Mouse (Mus musculus) adrenal gland, postnatal 0 days (tissue): ENCODE results near the gene Rps9. TPM values are rescaled to one million over a fixed set of nuclear protein-coding genes. Genes with fewer than 3 reads are reported as not detected.

Source experiments
- microRNA-seq: library from miRNA; unstranded; fragments of <30 nt; microRNA quantifications from one replicate; pipeline ENCODE4, GENCODE M21; 2016; ENCODE audit warnings: borderline replicate concordance; ENCODE audit not compliant: insufficient number of aligned reads
- polyA plus RNA-seq: library from polyadenylated mRNA; unstranded; fragments of >200 nt; fragmentation: Nextera tagmentation; extraction: Ambion mirVana; gene quantifications from 2 replicates; pipeline ENCODE4 v1.2.1, GENCODE M21; 2015

Rps9 gene
- 1,062 and 1,264 TPM in 2 replicates for polyA plus RNA-seq

DNA sequence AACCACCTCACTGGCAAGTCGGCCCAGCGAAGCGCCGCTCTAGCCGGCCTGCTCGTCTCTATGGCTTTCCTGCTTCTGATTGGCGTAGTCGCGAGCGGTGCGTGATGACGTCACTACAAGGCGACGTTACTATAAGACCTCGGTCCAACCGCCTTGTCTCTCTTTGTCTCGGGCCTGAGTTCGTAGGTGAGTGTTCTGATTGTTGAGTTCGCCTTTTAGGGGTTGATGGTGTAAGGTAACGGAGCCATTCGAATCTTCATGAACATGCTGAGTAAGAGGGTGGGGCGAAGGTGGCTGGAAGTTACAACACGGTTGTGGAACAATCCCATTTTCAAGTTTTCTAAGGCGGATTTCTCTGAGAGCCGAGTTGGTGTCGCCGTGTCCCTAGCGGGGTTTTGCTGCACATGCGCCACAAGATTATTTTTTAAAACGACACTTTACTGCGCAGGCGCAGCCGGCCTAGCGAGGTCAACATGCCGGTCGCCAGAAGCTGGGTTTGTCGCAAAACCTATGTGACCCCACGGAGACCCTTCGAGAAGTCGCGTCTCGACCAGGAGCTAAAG, at the start of gene Rps9:
Gene Rps9, plus strand, starts transcription at position 115 of the 563 bp plus-strand sequence.

DNA sequence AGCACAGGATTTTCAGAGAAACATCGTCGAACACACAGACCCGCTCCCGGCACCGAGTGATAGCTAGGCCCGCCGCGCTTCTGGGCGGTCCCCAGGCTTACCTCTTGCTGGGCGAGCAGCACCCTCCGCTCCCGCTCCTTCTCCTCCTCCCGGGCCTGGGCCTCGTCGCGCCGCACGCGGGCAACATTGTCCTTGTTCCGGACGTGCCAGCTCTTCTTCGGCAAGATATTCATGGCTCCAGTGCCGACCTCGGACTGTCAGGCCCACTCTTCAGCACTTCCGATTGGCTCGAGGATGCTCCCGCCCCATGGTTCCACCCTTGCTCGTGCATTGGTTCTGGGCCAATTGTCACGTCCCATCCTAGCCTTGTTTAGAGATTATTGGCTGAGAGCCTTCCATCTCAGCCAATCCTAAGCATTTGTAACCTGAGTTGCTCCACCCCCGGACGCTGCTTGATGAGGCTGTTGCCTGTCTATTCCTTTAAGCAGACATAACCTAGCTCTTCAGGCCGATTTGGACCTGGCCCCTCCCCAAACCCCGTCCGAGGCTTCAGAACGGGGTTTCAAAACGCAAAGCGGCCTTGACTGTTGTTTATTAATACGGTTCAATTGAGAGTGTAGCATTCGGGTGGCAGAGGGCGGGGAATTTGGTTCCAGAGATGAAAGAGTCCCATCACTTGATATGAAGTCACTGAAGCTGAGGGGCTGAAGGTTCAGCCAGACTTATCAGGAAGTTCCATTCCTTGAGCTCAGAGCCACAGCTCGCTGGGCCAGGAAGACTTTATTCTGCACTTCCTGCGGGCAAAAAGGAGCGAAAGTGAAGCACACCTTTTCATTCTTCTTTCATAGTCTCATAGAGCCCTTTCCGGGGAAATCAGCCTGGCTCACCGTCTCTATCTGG, 38.3 kb upstream of the Rps9 start, which contains the start of gene Leng1:
Gene Leng1, minus strand, starts transcription at position 626 of the 900 bp plus-strand sequence.

DNA sequence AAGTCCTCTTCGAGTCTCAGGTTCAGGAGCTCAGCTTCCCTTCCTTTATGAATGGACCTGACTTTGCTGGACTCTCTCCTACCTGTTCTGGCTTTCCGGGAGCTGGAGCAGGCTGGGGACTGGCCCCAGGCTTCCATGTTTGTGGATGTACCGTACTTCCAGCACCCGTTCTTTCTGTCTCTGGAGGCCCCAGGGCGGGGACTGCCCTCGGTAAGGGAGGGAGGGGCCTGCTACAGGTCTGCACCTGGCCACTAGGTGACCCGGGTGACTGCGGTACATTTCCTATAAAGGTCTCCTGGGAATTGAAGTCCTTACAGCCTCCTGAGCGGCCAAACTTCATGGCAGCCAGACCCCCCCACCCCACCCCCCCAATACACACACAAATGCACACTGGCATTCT, 26.5 kb upstream of the Rps9 start, which contains the start of gene Tmc4:
Gene Tmc4, minus strand, starts transcription at position 212 of the 400 bp plus-strand sequence.

DNA sequence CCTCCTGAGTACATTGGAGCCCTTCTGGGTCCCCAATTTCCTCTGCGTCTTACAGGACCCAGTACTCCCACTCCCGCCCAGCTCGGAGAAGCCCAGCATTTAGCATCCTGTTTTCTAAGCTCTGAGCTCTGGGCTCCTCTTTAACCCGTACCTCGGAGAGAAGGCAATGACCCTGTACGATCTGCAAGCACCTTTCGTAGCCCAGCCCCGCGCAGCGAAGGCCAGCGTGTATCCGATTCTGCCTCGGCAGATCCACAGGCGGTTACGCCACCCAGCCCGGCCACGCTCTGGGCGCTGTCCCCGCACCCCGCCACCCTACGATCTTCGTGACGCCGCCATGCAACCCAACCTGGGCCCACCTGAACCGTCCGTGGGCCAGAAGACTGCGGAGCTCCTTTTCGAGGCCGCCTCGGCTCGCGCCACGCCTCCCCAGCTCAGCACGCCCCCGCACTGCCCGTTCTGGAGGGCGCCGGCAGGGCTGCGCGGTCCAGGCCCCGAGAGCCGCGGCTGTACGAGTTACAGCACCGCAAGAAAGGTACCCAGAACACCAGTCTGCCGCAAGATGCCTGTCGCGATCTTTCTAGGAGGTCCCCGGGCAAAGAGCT, 11.3 kb upstream of the Rps9 start, which contains the start of gene Tsen34:
Gene Tsen34, plus strand, starts transcription at position 482 of the 605 bp plus-strand sequence.

DNA sequence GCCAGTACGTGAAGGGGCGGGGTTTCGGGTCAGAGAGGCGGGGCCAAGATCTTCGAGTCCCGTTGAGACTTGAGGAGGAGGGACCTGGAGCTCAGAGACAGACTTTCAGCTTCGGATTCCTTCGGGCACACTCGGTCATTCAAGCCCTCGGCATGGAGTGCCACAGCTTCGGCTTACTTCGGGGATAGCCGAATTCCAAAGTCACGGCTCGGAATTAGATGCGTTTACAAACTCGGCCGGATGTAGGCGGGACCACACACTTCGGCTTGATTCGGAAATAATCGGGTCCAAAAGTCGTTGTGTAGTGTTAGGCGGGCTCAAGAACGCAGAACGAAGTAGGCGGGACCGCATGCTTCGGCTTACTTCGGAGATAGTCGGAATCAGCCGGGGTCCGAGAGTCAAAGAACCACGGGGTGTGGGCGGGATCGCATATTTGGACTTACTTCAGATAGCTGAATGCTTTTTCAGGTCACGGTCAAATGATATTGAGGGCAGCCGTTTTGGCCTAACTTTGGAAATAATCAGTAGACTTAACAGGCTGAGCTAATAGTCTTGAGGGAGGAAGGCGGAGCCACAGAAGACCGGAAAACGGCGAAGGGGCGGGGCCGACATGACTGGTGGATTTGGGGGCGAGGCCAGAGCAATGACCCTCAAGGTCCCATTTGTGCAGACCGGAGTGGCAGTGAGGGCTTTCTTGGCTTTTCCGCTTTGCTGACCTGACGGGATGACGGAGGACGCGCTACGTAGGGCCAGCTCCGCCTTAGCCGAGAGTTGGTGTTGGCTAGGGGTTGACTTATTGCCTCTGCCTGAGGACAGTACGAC, 10.6 kb upstream of the Rps9 start, which contains the start of gene Mboat7:
Gene Mboat7, minus strand, starts transcription at position 537 of the 822 bp plus-strand sequence.

DNA sequence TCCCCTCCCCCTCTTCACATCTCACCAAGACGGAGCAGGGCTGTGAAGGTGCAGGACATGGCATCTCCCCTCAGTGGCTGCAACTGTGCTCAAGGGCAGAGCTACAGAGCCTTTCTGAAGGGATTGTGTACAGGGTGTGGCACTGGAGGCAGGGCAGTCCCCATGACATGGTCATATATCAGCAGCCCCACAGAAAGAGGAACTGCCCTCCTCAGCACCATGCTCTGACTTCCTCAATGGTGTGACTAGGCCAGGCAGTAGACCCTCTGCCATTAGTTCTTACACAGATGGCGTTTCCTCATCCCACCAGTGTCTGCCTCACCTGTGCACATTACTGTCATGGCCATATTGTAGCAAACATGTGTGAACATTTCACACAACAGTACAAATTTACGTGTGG, 16.5 kb downstream of the Rps9 start, which contains the start of gene Pirb:
Gene Pirb, minus strand, starts transcription at position 124 of the 400 bp plus-strand sequence.

Small RNA genes lying within 50 kb of the gene (microRNA-seq; reads per million reads assigned to microRNA genes)
- 1.8 reads per million for gene Mir3572

Other genes starting within 250 kb of the Rps9 start
- 0.10 and 0.38 TPM in 2 replicates for gene Tarm1, start 201.4 kb upstream of the Rps9 start, polyA plus RNA-seq
- gene Oscar, start 87.8 kb upstream of the Rps9 start, polyA plus RNA-seq: 0.10 and 0.44 TPM in 2 replicates
- 657 and 674 TPM in 2 replicates for gene Ndufa3, start 86.6 kb upstream of the Rps9 start, polyA plus RNA-seq
- 21.2 and 27.3 TPM in 2 replicates for gene Tfpt, start 74.1 kb upstream of the Rps9 start, polyA plus RNA-seq
- gene Prpf31, start 74.0 kb upstream of the Rps9 start, polyA plus RNA-seq: 32.2 and 48.8 TPM in 2 replicates
- 19.3 and 23.9 TPM in 2 replicates for gene Cnot3, start 58.7 kb upstream of the Rps9 start, polyA plus RNA-seq
- 10.4 and 16.1 TPM in 2 replicates for gene Leng1, start 38.2 kb upstream of the Rps9 start, polyA plus RNA-seq
- 10.4 and 11.8 TPM in 2 replicates for gene Tmc4, start 26.4 kb upstream of the Rps9 start, polyA plus RNA-seq
- 248 and 255 TPM in 2 replicates for gene Tsen34, start 11.1 kb upstream of the Rps9 start, polyA plus RNA-seq
- 39.0 and 49.7 TPM in 2 replicates for gene Mboat7, start 10.5 kb upstream of the Rps9 start, polyA plus RNA-seq
- gene Pirb, start 16.4 kb downstream of the Rps9 start, polyA plus RNA-seq: 1.8 and 3.7 TPM in 2 replicates
- gene Gm15448, start 121.7 kb downstream of the Rps9 start, polyA plus RNA-seq: 0.12 TPM in 1 of 2 replicates, not detected in the other
- 0.54 and 0.96 TPM in 2 replicates for gene Pira2, start 141.1 kb downstream of the Rps9 start, polyA plus RNA-seq
- 0.33 and 0.63 TPM in 2 replicates for gene Gm14548, start 194.1 kb downstream of the Rps9 start, polyA plus RNA-seq
- 0.33 and 0.40 TPM in 2 replicates for gene Lilra6, start 211.5 kb downstream of the Rps9 start, polyA plus RNA-seq